Mouse (Mus musculus): ENCODE measurements around the gene Htr6. TPM values are rescaled to one million over a fixed set of nuclear protein-coding genes. Genes with fewer than 3 reads are reported as not detected.

The Htr6 gene
- polyA plus RNA-seq, 1 experiment from 2014 or later = not detected

DNA sequence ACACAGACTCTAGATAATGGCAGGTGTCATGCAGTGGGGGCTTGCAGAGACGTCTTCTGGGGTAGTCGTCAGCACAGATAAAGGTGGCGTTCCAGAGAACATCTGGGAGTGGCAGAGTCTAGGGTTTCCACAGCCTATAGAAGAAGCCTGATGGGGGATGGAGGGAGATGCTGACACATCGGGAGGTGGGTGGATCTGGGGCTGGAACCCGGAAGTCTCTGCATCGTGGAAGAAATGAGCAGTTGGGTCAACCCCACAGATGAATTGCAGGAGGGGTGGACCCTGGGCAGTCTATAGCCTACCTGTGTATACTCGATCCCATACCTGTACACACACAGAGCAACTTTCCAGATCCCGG lies 41.4 kb downstream of the Htr6 start:
- H3K9ac ChIP-seq (ENCODE audit: low read length) = no peak overlapping the region
- no peak overlapping the region for H3K4me3 ChIP-seq (ENCODE audit: low read depth, low read length)
- no peaks in the 10 kb centered on the region for H3K27me3 ChIP-seq (ENCODE audit: control insufficient read depth, insufficient read depth, low read length)
- DNase-seq (ENCODE audit: low spot score, missing footprints) (no peak), ATAC-seq (ENCODE audit: low FRiP score) (no peak)
- H3K27ac ChIP-seq (ENCODE audit: low read depth, low read length) = no peak overlapping the region
- no peak overlapping the region for H3K4me2 ChIP-seq
- 84% methylated on average over 8 of the region's 8 CpGs for WGBS
- H3K36me3 ChIP-seq (ENCODE audit: control insufficient read depth, insufficient read depth, low read length) = no peaks in the 10 kb centered on the region
- no peaks in the 10 kb centered on the region for H3K9me3 ChIP-seq (ENCODE audit: control insufficient read depth, low read length)
- H3K4me1 ChIP-seq (ENCODE audit: control insufficient read depth, insufficient read depth, low read length) = no peaks in the 10 kb centered on the region; the same call in none of the 2 replicates

DNA sequence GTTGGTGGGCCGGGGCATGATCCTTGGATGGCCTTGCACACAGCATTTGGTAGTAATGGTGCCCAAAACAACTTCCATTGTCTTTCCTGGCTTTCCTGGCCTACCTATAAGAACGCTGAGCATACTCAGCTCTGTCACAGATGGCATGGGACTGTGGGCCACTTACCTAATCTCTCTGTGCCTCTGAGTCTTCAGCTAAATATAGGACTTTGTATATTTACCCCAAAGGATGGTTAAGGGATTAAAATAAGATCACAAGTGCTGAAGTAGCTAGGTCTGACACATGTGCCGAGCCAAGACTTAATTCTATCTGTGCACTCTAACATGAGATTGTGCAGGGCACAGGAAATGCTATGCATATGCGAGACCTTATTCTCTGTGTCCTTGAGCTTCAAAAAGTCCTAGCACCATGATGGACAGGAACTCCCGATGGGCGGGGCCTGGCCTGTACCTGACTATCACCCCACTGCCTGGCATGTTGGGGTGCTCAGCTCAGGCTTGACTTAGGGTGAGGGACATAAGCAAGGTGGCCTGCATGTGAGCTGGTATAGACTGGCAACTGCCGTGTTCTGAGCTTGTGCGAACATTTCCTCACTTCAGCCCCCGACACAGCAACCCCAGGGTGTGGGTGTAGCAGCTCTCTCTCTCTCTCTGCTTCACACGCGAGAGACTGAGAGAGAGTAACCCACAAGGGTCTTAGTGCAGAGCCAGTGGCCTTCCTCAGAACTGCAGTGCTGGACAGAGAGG lies 41.9 kb downstream of the Htr6 start:
- Histone ChIP-seq H3K9ac (ENCODE audit: low read length) (no peak overlapping the region), H3K4me1 (ENCODE audit: control insufficient read depth, insufficient read depth, low read length) (no peaks in the 10 kb centered on the region; the same call in none of the 2 replicates), H3K36me3 (ENCODE audit: control insufficient read depth, insufficient read depth, low read length) (no peaks in the 10 kb centered on the region), H3K27me3 (ENCODE audit: control insufficient read depth, insufficient read depth, low read length) (no peaks in the 10 kb centered on the region), H3K9me3 (ENCODE audit: control insufficient read depth, low read length) (no peaks in the 10 kb centered on the region), H3K4me3 (ENCODE audit: low read depth, low read length) (no peak overlapping the region), H3K27ac (ENCODE audit: low read depth, low read length) (no peak overlapping the region), H3K4me2 (no peak overlapping the region)
- ATAC-seq (ENCODE audit: low FRiP score) (no peak), DNase-seq (ENCODE audit: low spot score, missing footprints) (no peak)
- 81% methylated on average over 9 of the region's 11 CpGs for WGBS

DNA sequence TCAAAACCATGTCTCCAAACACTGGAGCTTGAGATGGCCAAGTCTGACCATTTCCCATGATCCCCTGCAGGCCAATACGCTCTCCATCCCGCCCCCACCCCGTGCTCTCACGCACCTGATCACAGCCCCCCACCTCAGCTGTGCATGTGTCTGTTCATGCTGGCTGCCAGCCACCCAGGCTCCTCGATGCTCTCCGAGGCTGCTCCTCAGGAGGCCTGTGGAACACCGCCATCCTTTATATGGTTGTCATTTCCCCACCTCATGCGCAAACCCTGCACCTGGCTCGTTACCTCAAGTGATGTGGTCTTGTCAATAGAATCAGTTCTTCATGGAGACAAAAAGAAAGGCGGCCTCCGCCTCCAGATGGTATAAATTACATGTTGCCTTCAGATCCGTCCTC lies 42.8 kb downstream of the Htr6 start:
- no peak for DNase-seq (ENCODE audit: low spot score, missing footprints)
- Histone ChIP-seq H3K9ac (ENCODE audit: low read length) (no peak overlapping the region), H3K4me3 (ENCODE audit: low read depth, low read length) (no peak overlapping the region), H3K27ac (ENCODE audit: low read depth, low read length) (no peak overlapping the region), H3K27me3 (ENCODE audit: control insufficient read depth, insufficient read depth, low read length) (no peaks in the 10 kb centered on the region), H3K9me3 (ENCODE audit: control insufficient read depth, low read length) (no peaks in the 10 kb centered on the region), H3K4me1 (ENCODE audit: control insufficient read depth, insufficient read depth, low read length) (no peaks in the 10 kb centered on the region; the same call in none of the 2 replicates), H3K4me2 (no peak overlapping the region), H3K36me3 (ENCODE audit: control insufficient read depth, insufficient read depth, low read length) (no peaks in the 10 kb centered on the region)
- 87% methylated on average over 12 of the region's 12 CpGs for WGBS
- no peak for ATAC-seq (ENCODE audit: low FRiP score)

DNA sequence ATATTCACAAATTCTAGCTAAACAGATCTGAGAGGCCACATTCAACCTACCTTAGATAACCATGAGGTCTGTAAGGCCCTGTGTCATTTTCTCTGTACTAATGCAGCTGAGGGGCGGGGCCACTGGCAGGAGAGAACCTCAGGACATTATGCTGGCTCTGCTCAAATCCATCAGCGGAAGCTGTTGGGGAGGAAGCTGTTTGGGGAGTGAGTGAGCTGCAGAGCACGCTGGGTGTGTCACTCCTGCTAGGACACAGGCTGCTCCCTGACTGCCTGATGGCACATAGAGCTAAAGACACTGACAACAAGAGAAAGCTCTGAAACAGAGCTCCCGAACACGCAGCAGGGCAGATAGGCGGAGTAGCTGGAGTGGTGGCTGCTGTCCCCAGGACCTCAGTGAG lies 44.7 kb downstream of the Htr6 start:
- no peak overlapping the region for H3K27ac ChIP-seq (ENCODE audit: low read depth, low read length)
- H3K36me3 ChIP-seq (ENCODE audit: control insufficient read depth, insufficient read depth, low read length) = no peaks in the 10 kb centered on the region
- 60% methylated on average over 6 of the region's 6 CpGs for WGBS
- H3K9ac ChIP-seq (ENCODE audit: low read length) = no peak overlapping the region
- ATAC-seq (ENCODE audit: low FRiP score) (no peak), DNase-seq (ENCODE audit: low spot score, missing footprints) (no peak)
- H3K9me3 ChIP-seq (ENCODE audit: control insufficient read depth, low read length) = no peaks in the 10 kb centered on the region
- H3K27me3 ChIP-seq (ENCODE audit: control insufficient read depth, insufficient read depth, low read length) = no peaks in the 10 kb centered on the region
- no peak overlapping the region for H3K4me3 ChIP-seq (ENCODE audit: low read depth, low read length)
- no peaks in the 10 kb centered on the region; the same call in 1 of the 2 replicates for H3K4me1 ChIP-seq (ENCODE audit: control insufficient read depth, insufficient read depth, low read length)
- no peak overlapping the region for H3K4me2 ChIP-seq

DNA sequence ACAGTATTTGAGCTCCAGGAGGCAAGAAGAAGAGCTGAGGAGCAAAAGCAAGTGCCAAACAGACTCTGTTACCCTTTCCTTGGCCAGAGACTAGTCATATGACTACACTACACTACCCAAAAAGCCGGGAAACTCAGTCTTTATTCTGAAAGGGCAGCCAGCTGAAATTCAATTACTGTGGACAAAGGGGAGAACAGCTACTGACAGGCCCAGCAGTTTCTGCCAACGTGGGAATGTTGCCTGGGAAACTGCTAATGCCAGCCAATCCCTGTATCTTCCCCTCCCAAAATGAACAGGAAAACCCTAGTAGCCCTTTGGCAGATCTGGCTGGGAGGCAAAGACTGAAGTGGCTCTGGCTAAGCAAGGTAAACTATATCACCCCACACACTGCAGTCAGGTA lies 51.0 kb downstream of the Htr6 start:
- peak; percentile 66 for DNase-seq (ENCODE audit: low spot score, missing footprints)
- H3K27me3 ChIP-seq (ENCODE audit: control insufficient read depth, insufficient read depth, low read length) = no peaks in the 10 kb centered on the region
- no peaks in the 10 kb centered on the region for H3K36me3 ChIP-seq (ENCODE audit: control insufficient read depth, insufficient read depth, low read length)
- no peak overlapping the region for H3K4me3 ChIP-seq (ENCODE audit: low read depth, low read length)
- no peak overlapping the region for H3K4me2 ChIP-seq
- no peak for ATAC-seq (ENCODE audit: low FRiP score)
- H3K9ac ChIP-seq (ENCODE audit: low read length) = peak overlapping the region; percentile 31; the same call in 1 of the 2 replicates
- no peaks in the 10 kb centered on the region for H3K9me3 ChIP-seq (ENCODE audit: control insufficient read depth, low read length)
- H3K4me1 ChIP-seq (ENCODE audit: control insufficient read depth, insufficient read depth, low read length) = peaks cover 3% of the 10 kb centered on the region; the same call in 1 of the 2 replicates
- WGBS = 9% methylated on average over 2 of the region's 2 CpGs
- H3K27ac ChIP-seq (ENCODE audit: low read depth, low read length) = no peak overlapping the region

DNA sequence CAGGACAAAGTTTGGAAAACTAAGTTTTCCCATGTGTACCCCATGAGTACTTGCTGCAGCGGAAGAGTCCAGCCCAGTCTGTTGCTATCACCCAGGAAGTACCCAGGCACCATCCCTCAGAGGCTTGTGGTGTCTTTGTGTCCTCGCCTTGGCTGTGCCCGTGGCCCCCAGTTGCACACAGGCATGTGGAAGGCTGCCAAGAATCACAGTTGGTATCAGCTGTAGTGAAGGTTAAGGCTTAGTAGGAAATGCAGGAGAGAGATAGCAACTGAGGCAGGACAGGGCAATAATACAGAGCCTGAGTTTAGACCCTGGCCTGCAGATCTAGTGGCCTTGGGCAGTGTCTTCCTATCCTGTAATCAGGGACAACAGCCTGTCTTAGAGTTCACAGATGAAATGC lies 55.0 kb downstream of the Htr6 start:
- peaks cover 3% of the 10 kb centered on the region; the same call in 1 of the 2 replicates for H3K4me1 ChIP-seq (ENCODE audit: control insufficient read depth, insufficient read depth, low read length)
- H3K36me3 ChIP-seq (ENCODE audit: control insufficient read depth, insufficient read depth, low read length) = no peaks in the 10 kb centered on the region
- no peak overlapping the region for H3K9ac ChIP-seq (ENCODE audit: low read length)
- H3K4me2 ChIP-seq = no peak overlapping the region
- ATAC-seq (ENCODE audit: low FRiP score) (no peak), DNase-seq (ENCODE audit: low spot score, missing footprints) (peak; percentile 44)
- no peaks in the 10 kb centered on the region for H3K9me3 ChIP-seq (ENCODE audit: control insufficient read depth, low read length)
- H3K27ac ChIP-seq (ENCODE audit: low read depth, low read length) = no peak overlapping the region
- WGBS = 89% methylated on average over 3 of the region's 3 CpGs
- H3K4me3 ChIP-seq (ENCODE audit: low read depth, low read length) = no peak overlapping the region
- H3K27me3 ChIP-seq (ENCODE audit: control insufficient read depth, insufficient read depth, low read length) = no peaks in the 10 kb centered on the region

DNA sequence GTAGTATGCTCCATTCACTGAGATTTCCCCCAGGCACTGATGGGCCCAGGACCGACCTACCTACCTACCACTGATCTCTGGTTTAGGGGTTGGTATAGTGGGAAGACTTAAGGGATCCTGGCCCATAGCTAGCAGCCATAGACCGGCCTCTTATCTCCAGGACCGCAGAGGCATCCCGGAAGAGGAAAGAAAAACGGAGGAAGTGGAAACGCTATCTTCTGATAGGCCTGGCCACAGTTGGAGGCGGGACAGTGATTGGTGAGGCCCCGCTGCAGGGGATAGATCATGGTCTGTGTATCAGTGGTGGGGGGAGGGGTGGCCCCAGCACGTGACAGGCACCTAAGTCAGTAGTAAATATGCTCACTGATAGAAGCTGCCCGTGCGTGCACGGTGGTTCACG lies 56.0 kb downstream of the Htr6 start:
- Histone ChIP-seq H3K4me3 (ENCODE audit: low read depth, low read length) (no peak overlapping the region), H3K36me3 (ENCODE audit: control insufficient read depth, insufficient read depth, low read length) (no peaks in the 10 kb centered on the region), H3K27me3 (ENCODE audit: control insufficient read depth, insufficient read depth, low read length) (no peaks in the 10 kb centered on the region), H3K27ac (ENCODE audit: low read depth, low read length) (no peak overlapping the region), H3K9ac (ENCODE audit: low read length) (no peak overlapping the region), H3K4me2 (no peak overlapping the region), H3K4me1 (ENCODE audit: control insufficient read depth, insufficient read depth, low read length) (peaks cover 3% of the 10 kb centered on the region; the same call in 1 of the 2 replicates), H3K9me3 (ENCODE audit: control insufficient read depth, low read length) (no peaks in the 10 kb centered on the region; the same call in 1 of the 2 replicates)
- ATAC-seq (ENCODE audit: low FRiP score) = no peak
- 70% methylated on average over 13 of the region's 13 CpGs for WGBS
- peak; percentile 65 for DNase-seq (ENCODE audit: low spot score, missing footprints)

DNA sequence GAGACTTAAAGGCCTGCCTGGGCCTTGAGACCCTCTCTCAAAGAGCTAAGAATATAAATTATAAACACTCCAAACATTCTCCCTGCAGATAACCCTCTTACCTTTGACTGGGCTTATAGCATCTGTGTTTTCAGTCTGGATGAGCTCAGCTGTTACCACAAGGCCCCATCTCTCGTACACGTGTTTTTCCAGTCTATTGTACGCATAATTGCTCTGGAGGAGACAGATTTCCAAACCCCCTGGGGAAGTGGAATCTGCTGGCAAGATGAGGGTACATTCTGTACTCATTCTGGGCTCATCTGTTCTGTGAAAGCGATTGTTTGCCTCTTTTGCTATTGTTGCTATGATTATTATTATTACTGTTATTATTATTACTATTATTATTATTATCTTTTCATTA lies 56.4 kb downstream of the Htr6 start:
- H3K4me2 ChIP-seq = no peak overlapping the region
- WGBS = 71% methylated on average over 4 of the region's 4 CpGs
- H3K36me3 ChIP-seq (ENCODE audit: control insufficient read depth, insufficient read depth, low read length) = no peaks in the 10 kb centered on the region
- ATAC-seq (ENCODE audit: low FRiP score) (no peak), DNase-seq (ENCODE audit: low spot score, missing footprints) (peak; percentile 81)
- H3K4me3 ChIP-seq (ENCODE audit: low read depth, low read length) = no peak overlapping the region
- H3K27me3 ChIP-seq (ENCODE audit: control insufficient read depth, insufficient read depth, low read length) = no peaks in the 10 kb centered on the region
- no peak overlapping the region for H3K27ac ChIP-seq (ENCODE audit: low read depth, low read length)
- H3K4me1 ChIP-seq (ENCODE audit: control insufficient read depth, insufficient read depth, low read length) = no peaks in the 10 kb centered on the region
- no peaks in the 10 kb centered on the region; the same call in 1 of the 2 replicates for H3K9me3 ChIP-seq (ENCODE audit: control insufficient read depth, low read length)
- H3K9ac ChIP-seq (ENCODE audit: low read length) = no peak overlapping the region

DNA sequence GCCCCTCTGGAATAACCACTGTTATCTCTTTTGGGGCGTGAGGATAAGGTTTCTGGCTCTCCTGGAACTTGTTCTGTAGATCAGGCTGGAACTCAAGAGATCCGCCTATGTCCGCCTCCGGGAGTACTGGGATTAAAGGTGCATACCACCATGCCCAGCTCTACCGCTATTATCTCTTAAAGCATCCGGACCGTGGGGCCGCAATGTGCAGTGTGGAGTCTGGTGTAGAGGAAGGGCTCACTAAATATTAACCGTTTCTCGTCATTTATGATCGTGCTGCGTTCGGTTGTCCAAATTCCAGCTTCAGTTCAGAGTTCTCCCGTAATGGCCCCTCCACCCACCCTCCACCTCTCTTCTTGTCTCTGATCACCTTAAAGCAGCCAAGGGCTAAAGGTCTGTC lies 57.0 kb downstream of the Htr6 start:
- 89% methylated on average over 14 of the region's 14 CpGs for WGBS

More for the DNA sequence above, 57.0 kb downstream of the Htr6 start:
- ATAC-seq (ENCODE audit: low FRiP score) = no peak
- no peaks in the 10 kb centered on the region for H3K36me3 ChIP-seq (ENCODE audit: control insufficient read depth, insufficient read depth, low read length)
- no peak overlapping the region for H3K4me2 ChIP-seq
- DNase-seq (ENCODE audit: low spot score, missing footprints) = no peak
- no peaks in the 10 kb centered on the region for H3K27me3 ChIP-seq (ENCODE audit: control insufficient read depth, insufficient read depth, low read length)
- no peaks in the 10 kb centered on the region; the same call in 1 of the 2 replicates for H3K9me3 ChIP-seq (ENCODE audit: control insufficient read depth, low read length)
- no peak overlapping the region for H3K9ac ChIP-seq (ENCODE audit: low read length)
- no peak overlapping the region for H3K4me3 ChIP-seq (ENCODE audit: low read depth, low read length)
- H3K27ac ChIP-seq (ENCODE audit: low read depth, low read length) = no peak overlapping the region
- no peaks in the 10 kb centered on the region for H3K4me1 ChIP-seq (ENCODE audit: control insufficient read depth, insufficient read depth, low read length)
